Mouse (Mus musculus): ENCODE measurements around the gene Gtf3c1.

GRCm38 (mm10) chr7:125752699-125753325 lies 45.2 kb upstream of the Gtf3c1 start:
- TF ChIP-seq CTCF (IDR thresholded peaks at IDR 0.05; ENCODE audit: borderline replicate concordance, control insufficient read depth, extremely low read depth, insufficient read depth, low read length, poor library complexity) (no peak), POLR2A (IDR thresholded peaks at IDR 0.05; ENCODE audit: control insufficient read depth, extremely low read depth, insufficient read depth, low read length, poor library complexity) (no peak)
